Mouse (Mus musculus) adipocyte (in vitro differentiated cells): Measurements from ENCODE around the gene Ruvbl1.

ENCODE experiments used
- DNase-seq: peaks from one replicate; pipeline ENCODE4 v3.0.0-alpha.2; 2016; ENCODE audit warnings: low spot score

Ruvbl1 gene

GRCm38 (mm10) chr6:88545397-88545790 lies 80.2 kb downstream of the Ruvbl1 start:
- DNase-seq: no peak
